Mouse (Mus musculus): ENCODE data around the gene Gm9958. TPM values are rescaled to one million over a fixed set of nuclear protein-coding genes. Genes with fewer than 3 reads are reported as not detected.

Gm9958 gene
- total RNA-seq, 2 experiments from 2014 or later, result 1.0 to 1.6 TPM

- DNase-seq, result no peak
Measured at GRCm38 (mm10) chr5:90405210-90405609, 38.2 kb downstream of the Gm9958 start.

- no peak for DNase-seq
Measured at GRCm38 (mm10) chr5:90414142-90414924, 47.3 kb downstream of the Gm9958 start.

- DNase-seq, result no peak
Measured at GRCm38 (mm10) chr5:90414925-90415295, 47.9 kb downstream of the Gm9958 start.

Other genes with a start within 250 kb of the Gm9958 start
- 10 to 100 TPM in 1 of 2 experiments, 1 to 10 TPM in 1; 9.8 to 11.6 TPM for gene Cox18, start 143.2 kb upstream of the Gm9958 start, total RNA-seq (2021)
- gene Ankrd17, start 627 bp upstream of the Gm9958 start, total RNA-seq (2021), result 10 to 100 TPM; 49.5 to 65.3 TPM
- 10 to 100 TPM in 1 of 2 experiments, 1 to 10 TPM in 1; 1.8 to 37.5 TPM for gene Alb, start 93.7 kb downstream of the Gm9958 start, total RNA-seq (2021)
- 1 to 10 TPM in 1 of 2 experiments, not detected in 1; 1.4 TPM for gene Afp, start 123.5 kb downstream of the Gm9958 start, total RNA-seq (2021)
- gene Afm, start 151.7 kb downstream of the Gm9958 start, total RNA-seq (2021), result under 1 TPM in 1 of 2 experiments, not detected in 1; 0.23 TPM
- not detected for gene 5830473C10Rik, start 193.9 kb downstream of the Gm9958 start, total RNA-seq (2021)

Data from gastrocnemius, postnatal 10 days (tissue).